Mouse (Mus musculus): ENCODE results near the gene Pdss2.

The Pdss2 gene

DNA sequence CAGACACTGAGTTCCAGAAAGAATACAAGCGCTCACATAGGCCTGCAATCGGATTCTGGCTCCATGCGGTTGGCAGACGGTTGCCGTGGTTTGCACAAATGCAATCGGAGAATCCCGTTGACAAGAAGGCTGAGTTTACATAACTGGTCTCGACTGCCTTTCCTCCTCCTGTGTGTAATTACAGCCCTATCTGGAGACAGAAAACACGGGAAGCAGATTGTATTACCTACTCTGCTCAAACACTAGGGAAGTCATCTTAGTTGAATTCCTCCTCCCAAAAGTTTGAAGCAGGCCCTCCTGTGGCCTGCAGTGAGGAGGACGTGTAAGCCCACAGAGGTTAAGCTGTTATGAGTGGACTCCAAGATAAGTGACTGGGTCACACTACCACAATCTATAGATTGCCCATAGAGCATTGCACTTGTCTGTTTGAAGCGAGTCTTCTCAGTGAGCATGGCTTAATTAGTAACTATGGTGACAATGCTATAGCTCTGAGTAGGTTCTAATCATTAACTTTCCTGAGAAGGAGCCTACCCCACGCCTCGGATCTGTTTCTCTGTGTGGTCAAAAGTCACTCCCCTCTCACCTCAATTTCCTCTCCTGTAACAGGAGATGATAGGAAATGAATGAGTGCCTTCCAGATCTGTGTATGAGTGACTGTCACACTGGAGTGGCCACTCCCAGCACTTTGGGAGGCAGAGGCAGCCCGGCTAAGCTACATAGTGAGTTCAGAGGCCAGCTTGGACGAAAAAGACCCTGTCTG is 219.9 kb downstream of the Pdss2 start:
- DNase-seq = no peak

- no peak for DNase-seq
These were observed 227.4 kb downstream of the Pdss2 start for GRCm38 (mm10) chr10:43448656-43449055.

DNA sequence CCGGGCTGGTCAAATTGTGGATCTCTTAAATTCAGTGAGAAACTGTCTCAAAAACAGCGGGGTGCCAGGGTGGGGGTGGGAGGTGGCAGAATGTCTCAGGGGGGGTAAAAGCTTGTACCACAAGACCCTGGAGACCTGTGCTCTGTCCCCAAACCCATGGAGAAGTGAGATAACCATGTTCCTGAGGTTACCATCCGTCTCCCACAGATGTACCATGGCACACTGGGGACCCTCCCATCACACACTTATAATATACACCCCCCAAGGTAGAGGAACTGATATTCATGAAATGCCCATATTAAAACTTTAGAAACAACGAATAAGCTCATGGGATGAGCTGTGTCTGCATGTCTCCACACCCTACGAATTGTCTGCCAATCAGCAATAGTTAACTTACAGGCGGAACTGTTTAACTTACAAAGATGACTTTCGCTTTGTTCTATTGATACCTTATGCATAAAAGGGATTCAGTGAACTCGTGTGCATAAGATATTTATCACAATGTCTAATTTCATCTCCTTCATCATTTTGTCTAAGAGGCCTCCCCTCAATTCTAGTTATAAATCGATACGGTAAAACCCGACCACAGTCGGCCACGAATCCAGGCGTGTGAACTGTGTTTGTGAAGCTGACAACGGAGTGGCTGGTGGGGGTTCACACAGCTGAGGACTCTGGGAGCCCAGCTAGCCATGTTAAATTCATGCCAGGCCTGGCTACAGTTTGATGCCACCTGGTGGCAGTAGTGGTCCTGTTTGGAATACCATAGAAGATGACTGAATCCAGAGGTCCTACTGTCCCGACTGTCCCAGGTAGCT is 230.8 kb downstream of the Pdss2 start:
- peak; percentile 77 for DNase-seq

- DNase-seq = no peak
These were observed 231.3 kb downstream of the Pdss2 start for GRCm38 (mm10) chr10:43452663-43452996.

GRCm38 (mm10) chr10:43454219-43454618 is 232.9 kb downstream of the Pdss2 start:
- no peak for DNase-seq

DNA sequence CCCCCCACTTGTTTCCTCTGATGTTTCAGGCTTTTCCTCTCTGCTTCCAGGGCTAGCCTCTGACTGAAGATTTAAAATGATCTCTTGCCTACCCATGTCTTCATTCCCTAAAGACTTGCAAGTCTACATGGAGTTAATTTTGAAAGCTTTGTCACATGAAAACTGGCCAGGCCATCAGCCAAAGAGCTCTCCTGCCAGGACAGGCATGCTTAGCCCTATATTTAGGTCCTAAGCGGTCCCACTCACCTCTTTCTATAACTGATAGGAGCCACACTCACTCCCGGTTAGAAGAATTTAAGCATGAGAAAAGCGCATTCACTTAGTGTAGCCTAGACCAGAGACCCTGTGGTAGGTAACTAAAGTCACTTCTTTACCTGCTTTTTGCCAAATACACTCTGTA is 233.4 kb downstream of the Pdss2 start:
- DNase-seq = no peak

DNA sequence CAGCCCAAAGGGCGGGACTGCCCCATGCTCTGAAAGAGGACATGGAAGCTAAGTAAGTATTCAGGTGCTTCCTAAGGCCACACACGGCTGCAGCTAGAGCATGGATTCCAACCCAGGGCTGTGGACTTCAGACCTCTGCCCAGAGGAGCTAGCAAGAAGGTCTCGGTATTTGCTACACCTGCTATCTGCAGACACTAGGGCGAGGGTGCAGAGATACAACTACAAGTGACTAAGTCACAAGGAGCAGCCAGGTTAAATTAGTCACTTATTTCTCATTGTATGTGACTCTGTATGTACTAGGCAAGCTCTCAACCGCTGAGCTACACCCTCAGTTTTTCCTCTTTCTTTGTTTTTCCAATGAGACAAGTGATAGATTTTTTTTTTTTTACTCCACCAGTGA is 241.5 kb downstream of the Pdss2 start:
- no peak for DNase-seq

- DNase-seq = no peak
These were observed 241.9 kb downstream of the Pdss2 start for GRCm38 (mm10) chr10:43463227-43463626.

GRCm38 (mm10) chr10:43466223-43466622 is 244.9 kb downstream of the Pdss2 start:
- DNase-seq = no peak

- no peak for DNase-seq
These were observed 246.4 kb downstream of the Pdss2 start for GRCm38 (mm10) chr10:43467659-43468058.

DNA sequence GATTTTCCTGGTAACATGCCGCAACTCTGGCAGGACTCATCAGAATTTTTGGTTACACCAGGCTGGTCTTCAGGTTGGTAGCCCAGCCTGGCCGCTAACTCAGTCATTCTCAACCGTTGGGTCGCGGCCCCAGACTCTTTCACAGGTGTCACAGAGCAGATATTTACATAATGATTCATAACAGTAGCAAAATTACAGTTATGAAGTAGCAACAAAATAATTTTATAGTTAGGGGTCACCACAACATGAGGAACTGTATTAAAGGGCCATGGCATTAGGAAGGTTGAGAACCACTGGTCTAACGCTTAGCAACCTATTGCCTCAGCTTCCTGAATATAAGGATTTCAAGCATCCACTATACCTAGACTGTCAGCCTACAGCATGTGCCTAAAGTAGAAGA is 247.0 kb downstream of the Pdss2 start:
- no peak for DNase-seq

GRCm38 (mm10) chr10:43475376-43475775 is 254.1 kb downstream of the Pdss2 start:
- DNase-seq = no peak

DNA sequence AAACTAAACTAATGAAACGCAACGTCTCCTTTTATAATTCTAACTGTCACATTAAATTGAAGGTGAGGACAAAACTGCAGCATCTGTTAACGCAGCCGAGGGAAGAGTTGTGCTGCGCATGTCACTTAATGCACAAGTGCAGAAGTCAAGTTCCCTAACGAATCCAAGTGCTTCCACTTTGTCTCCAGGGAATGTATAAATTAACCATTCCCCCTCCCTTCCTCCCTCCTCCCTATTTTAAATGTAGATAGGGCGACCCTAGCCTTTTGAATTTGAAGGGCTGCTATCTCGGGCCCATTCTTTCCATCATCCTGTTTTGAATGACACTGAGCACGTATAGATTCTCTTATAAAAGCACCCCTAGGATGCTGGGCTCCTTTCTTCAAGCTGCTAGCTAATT is 256.2 kb downstream of the Pdss2 start:
- no peak for DNase-seq

GRCm38 (mm10) chr10:43477865-43478681 is 256.8 kb downstream of the Pdss2 start:
- DNase-seq = peak; percentile 45

- DNase-seq = peak; percentile 54
These were observed 257.6 kb downstream of the Pdss2 start, which contains the start of gene Bend3 for GRCm38 (mm10) chr10:43478751-43479435. Gene Bend3 (plus strand): TSS chr10:43478831.

DNA sequence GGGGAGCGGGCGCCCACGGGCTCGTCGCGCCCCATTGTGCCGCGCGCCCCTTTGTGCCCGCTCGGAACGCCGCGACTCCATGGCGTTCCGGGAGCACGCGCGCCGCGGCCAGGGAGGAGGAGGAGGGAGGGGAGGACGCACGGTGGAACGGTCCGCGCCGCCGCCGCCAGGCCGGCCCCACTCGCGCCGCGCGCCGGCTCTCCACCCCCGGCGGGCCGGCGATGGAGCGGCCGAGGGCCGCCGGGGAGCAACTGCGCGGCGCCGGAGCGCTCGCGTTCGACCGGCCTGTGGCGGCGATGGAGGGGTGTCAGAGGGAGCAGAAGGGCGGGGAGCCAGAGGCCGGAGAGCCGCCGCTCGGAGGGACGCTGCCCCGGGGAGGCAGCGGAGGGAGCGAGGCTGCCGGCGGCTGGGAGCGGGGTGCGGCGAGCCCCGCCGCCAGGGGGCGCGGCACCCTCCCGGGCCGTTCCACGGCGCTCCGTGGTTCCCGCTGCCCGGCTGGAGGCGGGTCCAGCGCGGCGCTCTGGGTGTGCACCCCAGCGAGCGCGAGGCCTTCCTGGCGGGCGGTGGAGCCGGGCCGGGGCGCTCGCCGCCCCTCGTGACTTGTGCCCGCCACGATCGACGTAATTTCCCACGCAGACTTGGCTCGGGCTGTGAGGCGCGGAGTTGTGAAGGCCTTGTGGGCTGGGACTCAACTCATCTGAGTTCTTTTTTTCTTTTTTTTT is 258.3 kb downstream of the Pdss2 start:
- DNase-seq = peak; percentile 78

- DNase-seq = no peak
These were observed 259.1 kb downstream of the Pdss2 start for GRCm38 (mm10) chr10:43480227-43480849.

DNA sequence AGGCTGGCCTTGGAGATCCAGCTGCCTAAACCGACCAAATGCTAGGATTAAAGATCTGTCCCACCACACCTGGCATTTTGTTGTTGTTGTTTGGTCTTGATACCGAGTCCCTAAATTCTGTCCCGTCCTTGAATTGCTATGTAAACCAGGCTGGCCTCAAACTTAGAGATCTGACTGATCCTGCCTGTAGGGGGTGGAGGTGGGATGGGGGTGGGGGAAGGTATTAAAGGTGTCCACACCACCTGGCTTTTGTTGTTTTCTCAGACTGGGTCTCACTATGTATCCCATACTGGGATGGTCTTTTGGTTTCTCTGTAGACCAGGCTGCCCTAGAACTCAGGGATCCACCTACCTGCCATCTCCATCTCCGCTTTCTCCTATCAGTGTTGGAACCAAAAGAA is 259.9 kb downstream of the Pdss2 start:
- no peak for DNase-seq

DNA sequence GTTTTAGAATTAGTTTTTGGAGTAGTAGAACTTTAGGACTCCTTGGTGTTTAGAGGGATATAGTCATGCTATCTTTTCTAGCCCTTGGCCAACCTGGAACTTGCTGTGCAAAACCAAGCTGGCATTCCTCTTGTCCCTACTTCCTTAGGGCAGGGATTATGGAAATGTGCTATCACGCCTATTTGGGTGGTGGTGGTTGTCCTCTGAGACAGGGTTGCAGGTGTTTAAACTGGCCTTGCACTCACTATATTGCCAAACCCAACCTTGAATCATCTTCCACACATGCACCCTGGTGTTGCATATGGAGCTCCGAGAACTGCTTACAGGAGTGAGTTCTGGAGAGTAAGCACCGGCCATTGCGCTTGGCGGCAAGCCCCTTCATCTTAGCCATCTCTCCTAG is 260.7 kb downstream of the Pdss2 start:
- DNase-seq = no peak

- DNase-seq = no peak
These were observed 262.2 kb downstream of the Pdss2 start for GRCm38 (mm10) chr10:43483426-43483995.

- DNase-seq = no peak
These were observed 264.5 kb downstream of the Pdss2 start for GRCm38 (mm10) chr10:43485751-43486268.

Measured in right cerebral cortex, adult 18-20 months (tissue).